11 mouse cellular contexts compared by ENCODE assay signal in genomic region chr16:4472687-4473086, GRCm38 (mm10). TPM values are rescaled to one million over a fixed set of nuclear protein-coding genes. Genes with fewer than 3 reads are reported as not detected.
A peak's percentile ranks its signal among the peaks of the same experiment; 100 is the strongest.
DNase-seq lines count a peak whose midpoint lies in the region; ATAC-seq and TF ChIP-seq lines count a peak whose summit lies in the region.
"Had no signal": no experiment of that assay in that cellular context is flagged by ENCODE, and none has a peak within 500 bp of the region (broad histone marks: within the 10 kb centered on the region; RNA-seq: fewer than 3 reads in every experiment).

No protein-coding gene starts in this region.

- DNase-seq in 3T3-L1 (ENCODE audit: low read depth, low spot score): peak; percentile 48
- peak; percentile 85 for DNase-seq in adipocyte (ENCODE audit: low spot score)
- peak; percentile 45 for DNase-seq in heart, postnatal 25 days (ENCODE audit: low spot score)
- DNase-seq in lung, postnatal 14 days: peak; percentile 56
- DNase-seq in MN1 (ENCODE audit: low spot score): no peak
- DNase-seq in forebrain, embryonic 14.5 days (ENCODE audit: low spot score): no peak
- DNase-seq in forebrain, postnatal 0 days: no peak

- no peaks in the 10 kb centered on the region for H3K27me3 ChIP-seq in forebrain, embryonic 14.5 days (replicated peaks; ENCODE audit: control insufficient read depth, insufficient read depth, low read length)
- no peaks in the 10 kb centered on the region for H3K27me3 ChIP-seq in forebrain, postnatal 0 days (ENCODE audit: insufficient read depth, low read length)
- H3K27me3 ChIP-seq: embryonic facial prominence, embryonic 13.5 days; stomach, embryonic 15.5 days had no signal

- no peak for TF ChIP-seq CTCF in forebrain, postnatal 0 days (IDR thresholded peaks at IDR 0.05; ENCODE audit: low read depth)

- no peak overlapping the region for H3K27ac ChIP-seq in forebrain, embryonic 14.5 days (ENCODE audit: low read depth, low read length)
- H3K27ac ChIP-seq in forebrain, postnatal 0 days (ENCODE audit: low read depth, low read length): no peak overlapping the region
- H3K27ac ChIP-seq: embryonic facial prominence, embryonic 13.5 days; stomach, embryonic 15.5 days had no signal

- ATAC-seq in megakaryocyte progenitor cell, adult 5-6 weeks (replicated peaks; ENCODE audit: poor library complexity): no peak
- no peak for ATAC-seq in forebrain, embryonic 14.5 days
- no peak for ATAC-seq in forebrain, postnatal 0 days
- ATAC-seq: inflammation-experienced regulatory T-cells, adult 6 months had no signal

- no peak overlapping the region for H3K4me3 ChIP-seq in forebrain, embryonic 14.5 days (ENCODE audit: low read depth, low read length)
- H3K4me3 ChIP-seq in forebrain, postnatal 0 days (ENCODE audit: low read depth, low read length): no peak overlapping the region
- H3K4me3 ChIP-seq: embryonic facial prominence, embryonic 13.5 days; stomach, embryonic 15.5 days had no signal

- 72% methylated on average over 3 of the region's 3 CpGs for WGBS in forebrain, embryonic 14.5 days
- 57% methylated on average over 3 of the region's 3 CpGs for WGBS in forebrain, postnatal 0 days

- no peak overlapping the region for H3K9ac ChIP-seq in forebrain, embryonic 14.5 days (ENCODE audit: low read length)
- no peak overlapping the region for H3K9ac ChIP-seq in forebrain, postnatal 0 days
- H3K9ac ChIP-seq: embryonic facial prominence, embryonic 13.5 days; stomach, embryonic 15.5 days had no signal

- no peaks in the 10 kb centered on the region for H3K36me3 ChIP-seq in forebrain, embryonic 14.5 days (ENCODE audit: control insufficient read depth, insufficient read depth, low read length)
- H3K36me3 ChIP-seq in forebrain, postnatal 0 days (ENCODE audit: insufficient read depth): no peaks in the 10 kb centered on the region
- H3K36me3 ChIP-seq: embryonic facial prominence, embryonic 13.5 days; stomach, embryonic 15.5 days had no signal

- peaks cover 3% of the 10 kb centered on the region; the same call in 1 of the 2 replicates for H3K4me1 ChIP-seq in forebrain, embryonic 14.5 days (ENCODE audit: control insufficient read depth, insufficient read depth, low read length)
- H3K4me1 ChIP-seq in forebrain, postnatal 0 days (ENCODE audit: insufficient read depth): peaks cover 6% of the 10 kb centered on the region

- H3K4me2 ChIP-seq in forebrain, embryonic 14.5 days (ENCODE audit: low read length): no peak overlapping the region
- H3K4me2 ChIP-seq in forebrain, postnatal 0 days (ENCODE audit: low read depth): no peak overlapping the region
- H3K4me2 ChIP-seq: embryonic facial prominence, embryonic 13.5 days; stomach, embryonic 15.5 days had no signal

- intact Hi-C loops in heart, postnatal 25 days (cut with DNase I): loop anchor here (5.0 kb wide), 1 partner anchor 50 kb away; the partner anchor contains the start of gene Adcy9

- H3K9me3 ChIP-seq in forebrain, embryonic 14.5 days (replicated peaks; ENCODE audit: control insufficient read depth, low read length): no peaks in the 10 kb centered on the region
- H3K9me3 ChIP-seq in forebrain, postnatal 0 days (ENCODE audit: low read length): no peaks in the 10 kb centered on the region
- H3K9me3 ChIP-seq: embryonic facial prominence, embryonic 13.5 days; stomach, embryonic 15.5 days had no signal

RNA-seq across cellular contexts. Expression of gene Adcy9, which starts 52.4 kb away (rescaled TPM):
- total RNA-seq in heart, postnatal 25 days (2021): 10 to 100 TPM; 22.4 to 24.1 TPM
- 1.1 and 2.7 TPM in 2 replicates for total RNA-seq in megakaryocyte progenitor cell, adult 5-6 weeks (2015)
- total RNA-seq in megakaryocyte progenitor cell, adult 5-6 weeks (2017): 3.7 and 4.7 TPM in 2 replicates
- polyA plus RNA-seq in forebrain, embryonic 14.5 days (2014; fragmentation: Nextera tagmentation; extraction: Ambion mirVana): 1.8 and 2.4 TPM in 2 replicates
- 18.0 and 19.9 TPM in 2 replicates for total RNA-seq in forebrain, postnatal 0 days (2014; rRNA removed)
- polyA plus RNA-seq in forebrain, postnatal 0 days (2015; fragmentation: Nextera tagmentation; extraction: Ambion mirVana): 2.4 and 3.8 TPM in 2 replicates

Comparison
In these comparisons a context has a peak if more than half of its experiments do, and no peak if none do; other contexts are left out.
1. DNase-seq: peak in 3T3-L1 (single experiment), adipocyte (single experiment), heart, postnatal 25 days (single experiment) and lung, postnatal 14 days (single experiment); none in MN1 (single experiment), forebrain, embryonic 14.5 days (single experiment) and forebrain, postnatal 0 days (single experiment).